ENCODE assay signal across 23 mouse cellular contexts in the genomic region with DNA sequence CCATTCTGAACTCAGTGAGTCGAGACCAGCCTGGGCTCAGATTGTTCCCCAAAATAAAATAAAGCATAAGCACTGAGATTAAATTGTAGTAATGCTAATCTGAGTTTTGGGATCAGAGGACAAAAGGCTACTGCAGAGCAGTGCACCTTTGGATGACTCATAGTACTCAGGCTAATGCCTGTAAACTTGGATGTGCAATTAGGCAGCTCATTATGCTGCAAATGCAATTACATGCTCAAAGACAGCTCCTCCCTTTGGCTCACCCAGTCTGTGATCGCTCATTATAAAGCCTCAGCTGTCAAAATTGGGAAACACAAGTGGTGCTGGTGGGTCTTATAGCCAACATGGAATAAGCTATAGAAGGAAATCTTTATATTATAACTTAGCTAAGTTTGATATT. TPM values are rescaled to one million over a fixed set of nuclear protein-coding genes. Genes with fewer than 3 reads are reported as not detected.
DNase-seq lines count a peak whose midpoint lies in the region; ATAC-seq and TF ChIP-seq lines count a peak whose summit lies in the region.
"Had no signal": no experiment of that assay in that cellular context is flagged by ENCODE, and none has a peak within 500 bp of the region (broad histone marks: within the 10 kb centered on the region; RNA-seq: fewer than 3 reads in every experiment).

No protein-coding gene starts in this region.

- DNase-seq in heart, adult 11 months = peak; percentile 48
- DNase-seq in heart, postnatal 25 days (ENCODE audit: low spot score) = no peak
- peak; percentile 28 for DNase-seq in midbrain, embryonic 14.5 days
- DNase-seq in midbrain, embryonic 11.5 days (ENCODE audit: low spot score, missing footprints) = no peak
- peak; percentile 45 for DNase-seq in brain, embryonic 18.5 days (ENCODE audit: low read depth, low spot score)
- DNase-seq in forebrain, postnatal 0 days = peak; percentile 54
- no peak for DNase-seq in frontal cortex, adult 2 months (ENCODE audit: extremely low spot score in 1 of 2, low spot score in 1 of 2)
- DNase-seq in gastrocnemius, postnatal 14 days = no peak
- DNase-seq: adrenal gland, adult 2 months; cerebellum, adult 9-10 months; heart, postnatal 10 days; kidney, adult 18-20 months; layer of hippocampus, adult 9-11 months; liver, embryonic 13.5 days; lung, adult 2 months; lung, postnatal 14 days; right cerebral cortex, postnatal 14 days; spleen, adult 18-20 months had no signal

- H3K9ac ChIP-seq in midbrain, embryonic 14.5 days (replicated peaks; ENCODE audit: low read length) = no peak overlapping the region
- no peak overlapping the region for H3K9ac ChIP-seq in midbrain, embryonic 11.5 days (ENCODE audit: low read length)
- H3K9ac ChIP-seq in forebrain, postnatal 0 days = no peak overlapping the region
- H3K9ac ChIP-seq: liver, embryonic 13.5 days had no signal

- no peak overlapping the region for H3K4me3 ChIP-seq in midbrain, embryonic 14.5 days (replicated peaks; ENCODE audit: low read depth, low read length)
- H3K4me3 ChIP-seq in midbrain, embryonic 11.5 days (ENCODE audit: low read depth, low read length) = no peak overlapping the region
- H3K4me3 ChIP-seq in forebrain, postnatal 0 days (ENCODE audit: low read depth, low read length) = no peak overlapping the region
- H3K4me3 ChIP-seq: left cerebral cortex, adult 2 months; liver, embryonic 13.5 days had no signal

- H3K4me1 ChIP-seq in midbrain, embryonic 14.5 days (ENCODE audit: control insufficient read depth, insufficient read depth, low read length) = no peaks in the 10 kb centered on the region
- no peaks in the 10 kb centered on the region for H3K4me1 ChIP-seq in midbrain, embryonic 11.5 days (ENCODE audit: control insufficient read depth, insufficient read depth, low read length)
- no peaks in the 10 kb centered on the region for H3K4me1 ChIP-seq in forebrain, postnatal 0 days (ENCODE audit: insufficient read depth)
- H3K4me1 ChIP-seq: liver, embryonic 13.5 days had no signal

- no peak for TF ChIP-seq CTCF in forebrain, postnatal 0 days (IDR thresholded peaks at IDR 0.05; ENCODE audit: low read depth)

- H3K4me2 ChIP-seq in midbrain, embryonic 14.5 days (ENCODE audit: low read length) = no peak overlapping the region
- H3K4me2 ChIP-seq in midbrain, embryonic 11.5 days = no peak overlapping the region
- no peak overlapping the region for H3K4me2 ChIP-seq in forebrain, postnatal 0 days (ENCODE audit: low read depth)
- H3K4me2 ChIP-seq: heart, embryonic 11.5 days; liver, embryonic 13.5 days had no signal

- no peaks in the 10 kb centered on the region for H3K9me3 ChIP-seq in midbrain, embryonic 14.5 days (ENCODE audit: control insufficient read depth, low read length)
- no peaks in the 10 kb centered on the region for H3K9me3 ChIP-seq in midbrain, embryonic 11.5 days (ENCODE audit: control insufficient read depth, low read length)
- no peaks in the 10 kb centered on the region for H3K9me3 ChIP-seq in forebrain, postnatal 0 days (ENCODE audit: low read length)
- H3K9me3 ChIP-seq: liver, embryonic 13.5 days had no signal

- peaks cover 7% of the 10 kb centered on the region; the same call in 1 of the 2 replicates for H3K36me3 ChIP-seq in midbrain, embryonic 14.5 days (ENCODE audit: control insufficient read depth, insufficient read depth, low read length)
- no peaks in the 10 kb centered on the region for H3K36me3 ChIP-seq in midbrain, embryonic 11.5 days (ENCODE audit: control insufficient read depth, insufficient read depth, low read length)
- H3K36me3 ChIP-seq in forebrain, postnatal 0 days (ENCODE audit: insufficient read depth) = 0 out of 2 replicates have a peak, but pooled peaks cover 7% of the 10 kb centered on the region

- ATAC-seq in midbrain, embryonic 14.5 days (ENCODE audit: low FRiP score, low TSS enrichment) = no peak
- no peak for ATAC-seq in midbrain, embryonic 11.5 days (ENCODE audit: low FRiP score)
- ATAC-seq in forebrain, postnatal 0 days = peak; percentile 89
- ATAC-seq: CD4-positive, CD25-positive, alpha-beta regulatory T cell, adult 4 months; midbrain, embryonic 16.5 days; Patski had no signal

- no peak overlapping the region for H3K27ac ChIP-seq in midbrain, embryonic 14.5 days (replicated peaks; ENCODE audit: low read depth, low read length)
- no peak overlapping the region for H3K27ac ChIP-seq in midbrain, embryonic 11.5 days (ENCODE audit: low read depth, low read length)
- no peak overlapping the region for H3K27ac ChIP-seq in forebrain, postnatal 0 days (ENCODE audit: low read depth, low read length)
- H3K27ac ChIP-seq: left cerebral cortex, adult 2 months; liver, embryonic 13.5 days had no signal

- intact Hi-C loops in heart, postnatal 25 days (cut with DNase I) = no loop called here
- intact Hi-C loops in gastrocnemius, postnatal 14 days (cut with DNase I; ENCODE audit: low total_unique reads) = no loop called here

- 71% methylated on average over 2 of the region's 2 CpGs for WGBS in midbrain, embryonic 14.5 days
- 89% methylated on average over 2 of the region's 2 CpGs for WGBS in midbrain, embryonic 11.5 days
- 17% methylated on average over 2 of the region's 2 CpGs for WGBS in forebrain, postnatal 0 days

- H3K27me3 ChIP-seq in midbrain, embryonic 14.5 days (ENCODE audit: control insufficient read depth, insufficient read depth, low read length) = no peaks in the 10 kb centered on the region
- no peaks in the 10 kb centered on the region for H3K27me3 ChIP-seq in midbrain, embryonic 11.5 days (ENCODE audit: control insufficient read depth, insufficient read depth, low read length)
- no peaks in the 10 kb centered on the region for H3K27me3 ChIP-seq in forebrain, postnatal 0 days (ENCODE audit: insufficient read depth, low read length)
- H3K27me3 ChIP-seq: liver, embryonic 13.5 days; Patski had no signal

RNA-seq across cellular contexts. Expression of gene Nol10, which starts 48.9 kb away (rescaled TPM):
- total RNA-seq in heart, postnatal 25 days (2021) = 1 to 10 TPM; 7.1 TPM
- polyA plus RNA-seq in midbrain, embryonic 14.5 days (2014; fragmentation: Nextera tagmentation; extraction: Ambion mirVana) = 16.6 and 21.7 TPM in 2 replicates
- polyA plus RNA-seq in midbrain, embryonic 11.5 days (2014; fragmentation: Nextera tagmentation; extraction: Ambion mirVana) = 32.8 and 36.9 TPM in 2 replicates
- 11.6 and 13.9 TPM in 2 replicates for total RNA-seq in forebrain, postnatal 0 days (2014; rRNA removed)
- 9.1 and 13.2 TPM in 2 replicates for polyA plus RNA-seq in forebrain, postnatal 0 days (2015; fragmentation: Nextera tagmentation; extraction: Ambion mirVana)
- 15.4 TPM in 2 replicates for polyA plus RNA-seq in frontal cortex, adult 2 months (2012; rRNA removed)
- 1 to 10 TPM; 6.6 to 9.3 TPM for total RNA-seq in gastrocnemius, postnatal 14 days (2021)

Comparison
In these comparisons a context has a peak if more than half of its experiments do, and no peak if none do; other contexts are left out.
1. DNase-seq: peak in heart, adult 11 months (single experiment), midbrain, embryonic 14.5 days (single experiment), brain, embryonic 18.5 days (single experiment) and forebrain, postnatal 0 days (single experiment); none in heart, postnatal 25 days (single experiment), midbrain, embryonic 11.5 days (single experiment), frontal cortex, adult 2 months (0 of 2) and gastrocnemius, postnatal 14 days (single experiment).